Mouse (Mus musculus): Measurements from ENCODE around the gene Notch3.

DNA sequence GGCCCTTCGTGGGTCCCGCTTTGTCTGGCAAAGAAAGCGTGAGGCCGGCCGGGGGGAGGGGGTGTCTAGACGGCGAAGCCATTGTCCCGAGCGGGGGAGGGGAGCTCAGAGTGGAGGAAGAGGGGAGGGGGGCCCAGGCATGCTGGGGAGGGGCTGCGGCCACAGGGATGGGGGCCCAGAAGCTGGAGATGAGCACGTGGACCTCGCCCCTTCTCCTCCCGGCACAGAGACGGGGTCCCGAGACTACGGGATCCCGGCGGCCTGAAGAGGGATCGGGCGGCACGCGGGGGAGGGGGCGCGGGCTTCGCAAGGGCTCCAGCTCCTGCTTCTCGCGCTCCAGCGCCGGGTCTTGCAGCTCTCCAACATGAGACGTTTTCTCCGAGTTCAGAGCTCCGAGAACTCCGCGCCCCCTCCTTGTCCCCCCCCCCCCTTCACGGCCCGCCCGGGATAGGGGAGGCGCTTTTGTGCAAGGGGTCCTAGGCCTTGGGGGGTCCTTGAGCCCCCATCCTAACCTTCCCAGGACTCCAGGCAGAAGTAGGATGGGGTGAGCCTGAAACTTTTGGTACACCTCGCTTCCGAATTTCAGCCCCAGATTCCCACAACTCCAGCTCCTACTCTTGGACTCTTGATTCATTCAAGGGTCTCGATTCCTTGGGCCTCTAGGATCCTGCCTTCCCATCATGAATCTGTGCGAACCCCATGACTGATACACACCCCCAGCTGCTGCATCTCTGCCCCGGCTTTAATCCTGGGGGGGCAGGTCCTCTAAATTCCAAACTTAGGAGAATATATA, 653 bp downstream of the Notch3 start:
- TF ChIP-seq MEF2A (IDR thresholded peaks at IDR 0.05; ENCODE audit: extremely low read depth, insufficient replicate concordance, low read depth, low read length, poor library complexity, severe bottlenecking) = no peak
- TF ChIP-seq CTCF (IDR thresholded peaks at IDR 0.05 in 2 of 3, conservative IDR thresholded peaks at IDR 0.05 in 1 of 3; ENCODE audit: control insufficient read depth in 1 of 3, insufficient read depth in 1 of 3, low read depth in 2 of 3, low read length in 3 of 3, poor library complexity in 1 of 3, severe bottlenecking in 1 of 3) = no peak
- no peak for TF ChIP-seq ZC3H11A (IDR thresholded peaks at IDR 0.05; ENCODE audit: low read depth, low read length)
- TF ChIP-seq POLR2A (IDR thresholded peaks at IDR 0.05; ENCODE audit: control insufficient read depth in 1 of 2, insufficient read depth in 1 of 2, low read depth in 1 of 2, low read length in 2 of 2, poor library complexity in 1 of 2) = no peak
- no peak for TF ChIP-seq MAX (IDR thresholded peaks at IDR 0.05; ENCODE audit: low read length)

Measured in MEL (cell line).